Mouse (Mus musculus) hematopoietic stem cell, adult 5-6 weeks (primary cell): ENCODE data around the gene Polr2l. TPM values are rescaled to one million over a fixed set of nuclear protein-coding genes. Genes with fewer than 3 reads are reported as not detected.
A peak's percentile ranks its signal among the peaks of the same experiment; 100 is the strongest.
"Not testable (repeated sequence)": the region's sequence is repeated elsewhere in the genome, so short reads cannot be mapped to it uniquely, and the experiment has no call there.

Source experiments
- ATAC-seq, 2 experiments: fragments of 125-278 bp in 1 of 2; replicated peaks in 1 of 2; 2 replicates each; pipeline ENCODE4 v1.8.0; 2016 to 2017; ENCODE audit warnings: inconsistent platforms in 2 of 2, mild to moderate bottlenecking in 2 of 2, moderate number of reproducible peaks in 2 of 2, low read depth in 1 of 2, moderate TSS enrichment in 1 of 2; ENCODE audit not compliant: low FRiP score in 2 of 2, poor library complexity in 2 of 2, severe bottlenecking in 2 of 2, insufficient read depth in 1 of 2, low TSS enrichment in 1 of 2
- total RNA-seq: library from RNA; stranded (forward); fragments of 172-1452, 232-1000 nt; gene quantifications from 2 replicates; pipeline ENCODE4 v1.2.3, GENCODE M21; 2017

The Polr2l gene
- total RNA-seq, 1 experiment from 2014 or later = 26.8 TPM

- ATAC-seq = no peak; a peak in 1 of 4 replicates
These were observed 14.4 kb downstream of the Polr2l start, which contains the start of gene Cracr2b for GRCm38 (mm10) chr7:141460391-141461113. Cracr2b (plus strand) TSS chr7:141461094.

GRCm38 (mm10) chr7:141460001-141460390 lies 14.9 kb downstream of the Polr2l start:
- no peak for ATAC-seq

- no peak for ATAC-seq
These were observed 15.6 kb downstream of the Polr2l start for GRCm38 (mm10) chr7:141459301-141459711.

- no peak for ATAC-seq
These were observed 16.3 kb downstream of the Polr2l start for GRCm38 (mm10) chr7:141458661-141459060.

- ATAC-seq = no peak
These were observed 16.8 kb downstream of the Polr2l start for GRCm38 (mm10) chr7:141457986-141458660.

- no peak for ATAC-seq
These were observed 17.7 kb downstream of the Polr2l start for GRCm38 (mm10) chr7:141457236-141457635.

- no peak for ATAC-seq
These were observed 18.2 kb downstream of the Polr2l start for GRCm38 (mm10) chr7:141456739-141457138.

- peak; percentile 29 to 51 for ATAC-seq
These were observed 19.2 kb downstream of the Polr2l start for GRCm38 (mm10) chr7:141455610-141456314.

- peak; percentile 82 to 89 for ATAC-seq
These were observed 19.9 kb downstream of the Polr2l start, which contains the start of gene Pnpla2 for GRCm38 (mm10) chr7:141454967-141455551. Pnpla2 (plus strand) TSS chr7:141455198.

GRCm38 (mm10) chr7:141453636-141454035 lies 21.3 kb downstream of the Polr2l start:
- ATAC-seq = no peak

- ATAC-seq = no peak
These were observed 23.0 kb downstream of the Polr2l start for GRCm38 (mm10) chr7:141451928-141452327.

GRCm38 (mm10) chr7:141447110-141447991 lies 27.6 kb downstream of the Polr2l start, which contains the start of gene Rplp2:
Rplp2 (plus strand) TSS chr7:141447370.
- peak; percentile 86 to 92 for ATAC-seq

- ATAC-seq = not testable (repeated sequence)
These were observed 28.6 kb downstream of the Polr2l start for GRCm38 (mm10) chr7:141446374-141446773.

GRCm38 (mm10) chr7:141443828-141444237 lies 31.1 kb downstream of the Polr2l start, which contains the start of gene Pidd1:
Pidd1 (minus strand) TSS chr7:141444025.
- ATAC-seq = peak; percentile 25 to 33; a peak in 1 of 4 replicates

- 0 out of 4 replicates have a peak, but pooled peaks have one; percentile 13 to 18 for ATAC-seq
These were observed 31.7 kb downstream of the Polr2l start for GRCm38 (mm10) chr7:141443081-141443821.

- no peak for ATAC-seq
These were observed 32.7 kb downstream of the Polr2l start for GRCm38 (mm10) chr7:141442199-141442598.
